Mouse (Mus musculus): ENCODE data around the gene Kif3a.
"Not testable (repeated sequence)": the region's sequence is repeated elsewhere in the genome, so short reads cannot be mapped to it uniquely, and the experiment has no call there.

Kif3a gene

DNA sequence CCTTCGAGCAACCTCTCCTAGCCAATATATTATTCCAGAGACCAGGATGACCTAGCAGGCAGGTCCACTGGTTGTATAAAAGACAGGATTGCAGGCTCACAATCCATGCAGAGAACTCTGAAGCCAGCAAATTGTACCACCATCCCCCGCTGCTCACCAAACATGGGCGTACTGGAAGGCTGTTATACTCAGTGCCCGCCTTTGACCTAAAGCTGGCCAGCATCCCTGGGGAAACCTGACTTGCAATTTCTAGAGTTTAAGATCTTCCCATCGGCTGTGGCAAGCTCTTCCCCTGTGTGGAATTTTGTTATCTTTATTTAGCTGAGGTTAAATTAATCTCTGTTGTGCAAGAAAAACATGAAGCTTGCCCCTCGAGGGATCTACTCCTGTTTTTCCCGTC lies 24.2 kb upstream of the Kif3a start:
- DNase-seq (ENCODE audit: low spot score in 2 of 2), result no peak

DNA sequence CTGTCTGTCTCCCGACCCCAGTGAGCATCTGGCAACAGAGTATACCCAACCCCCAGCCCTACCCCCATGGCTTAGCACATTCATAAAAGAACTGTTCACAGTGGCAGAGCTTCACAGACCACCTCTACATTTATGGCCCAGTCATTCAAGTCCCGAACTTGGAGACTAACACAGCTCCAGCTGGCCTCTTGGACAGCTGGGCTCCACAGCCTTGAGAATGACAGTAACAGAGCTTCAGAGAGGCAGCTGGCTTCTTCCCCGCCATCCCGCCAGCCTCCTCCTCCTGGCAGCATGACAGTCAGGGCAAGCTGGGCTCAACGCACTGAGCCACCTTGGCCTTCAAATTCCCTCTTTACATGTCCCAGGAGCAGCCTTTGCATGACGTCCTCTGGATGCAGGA lies 20.9 kb upstream of the Kif3a start:
- no peak for DNase-seq (ENCODE audit: low spot score in 2 of 2)

DNA sequence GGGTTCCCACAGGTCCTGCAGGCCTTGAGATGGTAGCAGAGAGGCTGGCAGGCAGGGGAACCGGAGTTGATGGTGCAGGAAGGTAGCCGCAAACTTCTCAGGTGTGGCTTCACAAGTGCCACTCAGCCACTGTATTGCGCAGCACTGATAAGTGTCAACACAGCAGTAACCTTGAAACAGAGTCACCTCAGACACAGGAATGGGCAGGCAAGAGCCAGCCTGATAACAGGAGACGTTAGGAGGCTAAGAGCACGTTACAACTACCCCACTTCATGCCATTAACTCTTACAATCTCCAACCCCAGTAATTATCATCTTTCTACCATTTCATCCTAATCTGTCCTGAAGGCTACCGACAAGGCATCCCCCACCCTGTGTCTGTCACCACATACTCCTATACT lies 19.6 kb upstream of the Kif3a start:
- no peak for DNase-seq (ENCODE audit: low spot score in 2 of 2)

GRCm38 (mm10) chr11:53548036-53548605 lies 19.1 kb upstream of the Kif3a start:
- no peak for DNase-seq (ENCODE audit: low spot score in 2 of 2)

DNA sequence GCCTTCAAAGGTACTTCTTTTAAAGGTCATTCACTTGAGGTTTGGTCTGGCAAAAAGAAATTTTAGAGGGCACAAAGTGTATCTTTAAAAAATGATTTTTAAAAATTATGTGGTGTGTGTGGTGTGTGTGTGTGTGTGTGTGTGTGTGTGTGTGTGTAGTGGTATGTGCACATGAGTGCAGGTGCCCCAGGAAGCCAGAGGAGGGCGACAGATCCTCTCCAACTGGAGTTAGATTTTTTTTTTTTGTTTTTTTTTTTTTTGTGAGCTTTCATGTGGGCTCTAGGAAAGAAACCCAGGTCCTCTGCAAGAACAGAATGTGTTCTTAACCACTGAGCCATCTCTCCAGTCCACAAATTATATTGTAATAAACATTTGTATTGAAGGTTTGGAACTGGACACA lies 16.5 kb upstream of the Kif3a start:
- DNase-seq (ENCODE audit: low spot score in 2 of 2), result no peak

DNA sequence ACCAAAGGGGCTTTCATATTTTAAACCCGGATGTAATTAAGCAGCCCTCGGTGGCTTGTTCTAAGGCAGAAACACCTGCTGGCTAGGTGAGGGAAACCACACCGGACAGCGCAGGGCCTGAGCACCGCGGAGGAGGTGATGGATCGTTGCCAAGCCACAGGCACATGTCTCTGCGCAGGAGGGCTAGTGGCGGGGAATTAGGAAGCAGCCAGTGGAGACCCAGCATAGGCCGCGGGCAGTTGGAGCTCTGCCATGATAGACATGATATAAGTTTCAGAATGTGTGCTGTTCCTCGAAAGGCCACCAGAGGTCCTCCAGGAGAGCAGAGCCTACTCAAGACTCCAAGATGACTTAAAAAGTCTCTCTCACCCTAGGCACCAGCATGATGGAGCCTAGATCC lies 15.4 kb upstream of the Kif3a start:
- DNase-seq (ENCODE audit: low spot score in 2 of 2), result no peak

GRCm38 (mm10) chr11:53556529-53556928 lies 10.7 kb upstream of the Kif3a start:
- not testable (repeated sequence) for DNase-seq (ENCODE audit: low spot score in 2 of 2)

- not testable (repeated sequence) for DNase-seq (ENCODE audit: low spot score in 2 of 2)
Observed at GRCm38 (mm10) chr11:53557992-53558391, 9.2 kb upstream of the Kif3a start.

DNA sequence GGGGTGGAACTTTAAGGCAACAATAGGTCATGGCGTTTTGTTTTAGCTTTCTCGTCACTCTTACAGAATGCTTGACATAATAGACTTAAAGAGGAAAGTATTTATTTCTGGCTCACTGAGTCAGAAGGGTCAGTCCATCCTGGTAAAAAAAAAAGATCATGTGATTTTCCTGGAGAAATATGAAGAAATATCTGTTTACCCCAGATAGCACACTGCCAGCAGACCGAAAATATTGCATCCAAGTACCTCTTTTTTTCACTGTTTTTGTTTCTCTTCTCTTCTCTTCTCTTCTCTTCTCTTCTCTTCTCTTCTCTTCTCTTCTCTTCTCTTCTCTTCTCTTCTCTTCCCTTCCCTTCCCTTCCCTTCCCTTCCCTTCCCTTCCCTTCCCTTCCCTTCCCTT lies 7.2 kb upstream of the Kif3a start:
- DNase-seq (ENCODE audit: low spot score in 2 of 2), result not testable (repeated sequence)

GRCm38 (mm10) chr11:53561986-53562385 lies 5.2 kb upstream of the Kif3a start:
- DNase-seq (ENCODE audit: low spot score in 2 of 2), result no peak

- no peak for DNase-seq (ENCODE audit: low spot score in 2 of 2)
Observed at GRCm38 (mm10) chr11:53566646-53567045, 533 bp upstream of the Kif3a start.

DNA sequence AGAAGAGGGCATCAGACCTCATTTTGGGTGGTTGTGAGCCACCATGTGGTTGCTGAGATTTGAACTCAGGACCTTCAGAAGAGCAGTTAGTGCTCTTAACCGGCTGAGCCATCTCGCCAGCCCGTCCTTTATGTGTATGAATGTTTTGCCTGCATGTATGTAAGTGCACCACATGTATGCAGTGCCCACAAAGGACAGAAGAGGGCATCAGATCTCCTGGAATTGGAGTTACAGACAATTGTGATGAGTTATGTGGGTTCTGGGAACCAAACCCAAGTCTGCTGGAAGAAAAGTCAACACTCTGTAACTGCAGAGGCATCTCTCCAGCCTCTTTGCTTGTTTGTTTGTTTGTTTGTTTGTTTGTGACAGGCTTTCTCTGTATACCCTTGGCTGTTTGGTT lies 13.4 kb downstream of the Kif3a start:
- no peak for DNase-seq (ENCODE audit: low spot score in 2 of 2)

DNA sequence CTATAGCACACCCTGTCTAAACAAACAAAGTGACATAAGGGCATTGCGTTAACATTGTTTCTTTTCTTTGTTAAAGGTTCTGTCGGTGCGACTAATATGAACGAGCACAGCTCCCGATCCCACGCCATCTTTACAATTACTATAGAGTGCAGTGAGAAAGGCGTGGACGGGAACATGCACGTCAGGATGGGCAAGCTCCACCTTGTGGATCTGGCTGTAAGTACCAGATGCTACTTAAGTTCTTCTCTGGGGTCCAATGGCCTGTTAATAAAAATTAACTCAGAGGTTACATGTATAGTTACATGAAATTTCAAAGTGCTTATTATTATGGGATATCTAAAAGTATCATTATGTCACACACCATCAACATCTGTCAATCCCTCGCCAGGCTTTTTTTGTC lies 16.0 kb downstream of the Kif3a start:
- DNase-seq (ENCODE audit: low spot score in 2 of 2), result no peak

DNA sequence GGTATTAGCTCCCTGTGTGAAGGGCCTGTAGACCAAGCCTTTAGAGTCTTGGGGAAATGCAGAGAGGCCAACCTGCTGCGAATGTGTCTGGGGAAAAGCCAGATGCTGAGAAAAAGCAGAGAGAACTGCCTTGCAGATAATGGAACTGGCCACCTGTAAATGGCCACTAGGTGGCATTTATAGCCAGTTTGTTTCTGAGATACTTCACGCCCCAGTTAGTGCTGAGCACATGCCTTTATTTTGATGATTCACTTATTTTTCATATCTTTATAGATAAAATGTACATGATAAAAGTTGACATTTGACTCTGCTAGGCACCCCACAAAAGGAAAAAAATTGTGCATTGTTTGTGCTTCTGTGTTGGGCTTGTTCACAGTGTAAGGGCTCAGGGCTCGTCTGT lies 17.7 kb downstream of the Kif3a start:
- no peak for DNase-seq (ENCODE audit: low spot score in 2 of 2)

GRCm38 (mm10) chr11:53585510-53585909 lies 18.3 kb downstream of the Kif3a start:
- DNase-seq (ENCODE audit: low spot score in 2 of 2), result no peak

DNA sequence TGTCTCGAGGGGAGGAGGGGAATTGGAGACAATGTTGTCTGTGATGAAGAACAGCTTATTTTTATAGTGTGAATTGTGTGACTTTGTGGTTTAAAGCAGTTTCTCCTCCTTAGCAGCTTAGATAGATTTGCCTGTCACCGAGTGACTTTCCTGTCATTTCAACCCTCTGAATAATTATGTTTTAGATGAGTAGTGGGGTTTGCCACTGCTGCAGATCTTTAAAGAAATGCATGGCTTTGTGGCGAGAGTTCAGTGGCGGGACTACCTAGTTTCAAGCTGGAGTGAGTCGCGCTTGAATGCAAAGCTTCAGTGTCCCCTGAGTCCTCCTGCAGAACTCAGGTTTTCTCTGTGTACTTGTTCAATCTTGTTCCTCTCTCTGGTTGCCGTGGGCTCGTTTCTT lies 21.1 kb downstream of the Kif3a start:
- DNase-seq (ENCODE audit: low spot score in 2 of 2), result no peak

- peak in 1 of 2 experiments; percentile 15 for DNase-seq (ENCODE audit: low spot score in 2 of 2)
Observed at GRCm38 (mm10) chr11:53590368-53590768, 23.2 kb downstream of the Kif3a start.

- no peak for DNase-seq (ENCODE audit: low spot score in 2 of 2)
Observed at GRCm38 (mm10) chr11:53591116-53591515, 23.9 kb downstream of the Kif3a start.

GRCm38 (mm10) chr11:53604983-53605382 lies 37.8 kb downstream of the Kif3a start:
- DNase-seq (ENCODE audit: low spot score in 2 of 2), result no peak

GRCm38 (mm10) chr11:53605609-53606008 lies 38.4 kb downstream of the Kif3a start:
- no peak for DNase-seq (ENCODE audit: low spot score in 2 of 2)

GRCm38 (mm10) chr11:53609231-53609630 lies 42.1 kb downstream of the Kif3a start:
- DNase-seq (ENCODE audit: low spot score in 2 of 2), result no peak

DNA sequence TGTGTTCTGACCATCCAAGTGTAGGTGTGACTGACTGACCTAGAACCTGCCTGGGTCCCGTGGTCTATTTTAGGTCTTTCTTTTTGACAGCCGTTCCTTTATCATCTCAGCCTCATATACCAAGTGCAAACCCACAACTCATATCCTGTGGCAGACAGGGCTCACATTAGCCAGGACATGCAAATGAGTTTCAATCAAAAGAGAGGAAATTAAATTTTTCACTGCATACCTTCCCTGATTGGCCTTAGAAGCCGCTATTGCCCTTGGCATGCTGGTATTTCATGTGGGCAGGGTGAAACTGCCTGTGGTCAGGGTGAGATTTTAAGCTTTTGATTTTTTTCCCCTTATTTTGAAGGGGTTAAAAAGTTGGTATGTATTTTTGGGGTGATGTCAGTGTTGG lies 42.5 kb downstream of the Kif3a start:
- no peak for DNase-seq (ENCODE audit: low spot score in 2 of 2)

- no peak for DNase-seq (ENCODE audit: low spot score in 2 of 2)
Observed at GRCm38 (mm10) chr11:53615172-53615571, 48.0 kb downstream of the Kif3a start.

GRCm38 (mm10) chr11:53615575-53615974 lies 48.4 kb downstream of the Kif3a start:
- DNase-seq (ENCODE audit: low spot score in 2 of 2), result no peak

Measured in frontal cortex, postnatal 14 days (tissue).